Mouse (Mus musculus) urinary bladder, postnatal 4 days (tissue): ENCODE results near the gene Atp11a.

ENCODE experiments used
- DNase-seq, 2 experiments: peaks; one replicate each; pipeline ENCODE4 v3.0.0; 2021 to 2022; ENCODE audit warnings: low spot score in 2 of 2

Atp11a gene

GRCm38 (mm10) chr8:12873357-12874046, 116.7 kb downstream of the Atp11a start, which contains the start of gene Mcf2l:
Mcf2l (plus strand) TSS chr8:12873806.
- no peak for DNase-seq

DNA sequence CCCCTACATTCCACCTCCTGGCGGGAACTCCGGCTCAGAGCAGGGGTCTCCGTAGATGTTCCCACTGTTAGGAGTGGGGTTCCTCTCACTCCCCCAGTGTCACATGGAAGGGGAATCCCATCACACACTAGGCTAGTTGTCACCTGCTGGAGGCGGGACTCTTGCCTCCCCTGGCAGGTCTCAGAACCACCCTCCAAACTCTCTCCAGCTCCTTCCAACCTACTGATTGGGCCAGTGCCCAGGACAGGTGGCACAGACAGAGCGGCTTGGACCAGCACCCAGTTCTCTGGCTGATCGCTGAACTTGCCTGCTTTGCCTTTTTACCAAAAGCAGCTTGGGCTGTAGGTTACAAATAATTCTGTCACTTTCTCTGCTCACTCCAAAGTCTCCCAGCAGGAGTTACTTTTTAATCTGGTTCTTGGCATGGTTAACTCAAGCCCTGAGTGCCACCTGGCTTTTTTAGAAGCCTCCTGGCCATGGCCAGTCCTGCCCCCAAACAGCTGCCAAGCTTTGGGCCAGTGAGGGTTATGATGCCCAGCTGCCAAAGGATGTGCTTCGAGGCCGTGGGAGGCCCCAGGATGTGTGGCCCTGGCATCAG, 117.5 kb downstream of the Atp11a start:
- no peak for DNase-seq

- DNase-seq = no peak
These were observed 118.2 kb downstream of the Atp11a start for GRCm38 (mm10) chr8:12874971-12875370.

GRCm38 (mm10) chr8:12877126-12877525, 120.3 kb downstream of the Atp11a start:
- no peak for DNase-seq

DNA sequence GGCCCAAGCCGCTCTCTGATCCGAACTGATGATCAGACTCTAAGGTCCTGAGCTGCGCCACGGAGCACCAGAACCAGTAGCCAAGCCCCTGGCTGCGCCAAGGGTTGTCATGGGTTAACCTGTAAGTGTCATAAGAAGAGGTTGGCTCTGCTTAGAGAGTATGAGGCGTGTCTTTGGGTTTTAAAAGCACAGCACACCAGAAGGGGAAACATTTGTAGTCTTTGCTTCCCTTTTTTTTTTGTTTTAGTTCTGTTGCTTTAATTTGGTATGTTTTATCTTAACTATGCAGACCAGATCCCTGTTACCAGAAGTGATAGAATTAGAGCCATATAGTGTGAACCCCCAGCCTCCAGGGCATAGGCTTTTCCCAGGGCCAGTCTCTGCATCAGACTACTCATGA, 123.3 kb downstream of the Atp11a start:
- no peak for DNase-seq

DNA sequence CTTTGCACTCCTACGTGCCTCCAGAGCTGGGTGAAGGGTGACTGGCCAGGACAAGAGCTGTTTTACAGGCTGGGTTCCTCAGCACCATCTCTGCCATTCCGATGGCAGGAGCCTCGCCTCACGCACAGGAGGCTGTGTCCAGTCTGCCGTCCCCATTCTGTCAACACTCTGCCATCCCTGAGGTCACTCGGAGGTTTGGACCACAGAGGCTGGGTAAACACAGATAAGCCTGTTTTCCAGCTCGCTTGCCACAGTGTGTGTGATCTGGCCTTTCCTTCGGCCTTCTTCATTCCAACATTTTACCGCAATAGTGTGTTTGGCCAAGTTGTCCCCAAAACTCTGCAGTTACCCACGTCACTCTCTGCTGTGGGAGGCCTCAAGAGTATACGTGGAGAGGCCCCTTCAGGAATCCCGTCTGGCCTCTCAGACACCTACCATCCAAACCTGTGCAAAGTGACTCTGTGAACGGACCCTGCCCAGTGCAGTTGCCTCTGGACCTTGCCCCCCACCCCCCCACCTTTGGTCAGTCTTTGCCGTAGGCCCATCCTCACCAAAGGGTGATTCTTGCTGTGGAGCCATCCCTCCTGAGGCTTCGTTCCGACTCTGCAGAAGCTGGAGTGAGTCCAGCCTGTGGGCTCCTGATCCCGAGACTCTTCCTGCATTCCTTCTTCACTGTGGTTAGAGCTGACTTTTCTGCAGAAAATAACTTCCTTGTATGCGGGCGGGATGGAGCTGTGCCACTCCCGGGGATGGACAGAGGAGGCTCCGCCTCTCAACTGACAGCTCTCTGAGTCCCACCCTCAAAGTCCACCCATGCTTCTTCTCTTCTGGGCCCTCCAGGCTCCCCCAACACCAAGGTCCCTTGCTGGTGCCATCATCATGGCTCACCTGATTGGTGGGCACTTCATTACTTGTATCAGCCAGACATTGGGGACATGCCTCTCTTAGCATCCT, 126.5 kb downstream of the Atp11a start:
- DNase-seq = no peak

DNA sequence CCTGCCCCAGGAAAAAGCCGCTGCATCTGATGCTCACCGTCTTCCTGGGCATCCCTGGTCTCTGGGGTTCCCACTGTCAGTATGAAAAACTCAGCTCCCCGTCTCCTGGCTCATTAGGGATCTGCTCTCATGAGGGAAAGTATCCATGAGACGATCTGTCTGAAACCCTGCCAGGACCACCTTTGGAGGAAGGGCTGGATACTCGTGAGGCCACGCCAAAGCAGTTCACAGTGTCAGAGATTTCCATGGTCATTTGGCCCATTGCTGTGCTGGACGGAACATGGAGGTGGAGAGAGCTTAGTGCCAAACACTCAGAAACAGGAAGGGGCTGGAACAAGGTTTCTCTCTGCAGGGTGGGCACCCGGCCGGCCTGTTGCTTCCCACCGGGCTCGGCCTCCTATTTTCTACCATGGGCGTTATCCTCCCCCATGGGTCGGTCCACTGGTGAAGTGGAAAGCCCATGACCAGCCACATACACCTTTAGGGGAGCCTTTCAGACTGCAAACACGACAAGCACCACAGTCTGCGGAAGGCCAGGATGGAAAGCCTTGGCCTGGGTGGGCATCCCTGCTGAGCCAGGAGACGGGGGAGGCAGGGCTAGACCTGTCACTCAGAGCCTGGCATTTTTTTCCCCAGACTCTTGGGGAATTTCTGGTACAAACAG, 131.1 kb downstream of the Atp11a start:
- no peak for DNase-seq

- no peak for DNase-seq
These were observed 132.3 kb downstream of the Atp11a start for GRCm38 (mm10) chr8:12889046-12889598.

DNA sequence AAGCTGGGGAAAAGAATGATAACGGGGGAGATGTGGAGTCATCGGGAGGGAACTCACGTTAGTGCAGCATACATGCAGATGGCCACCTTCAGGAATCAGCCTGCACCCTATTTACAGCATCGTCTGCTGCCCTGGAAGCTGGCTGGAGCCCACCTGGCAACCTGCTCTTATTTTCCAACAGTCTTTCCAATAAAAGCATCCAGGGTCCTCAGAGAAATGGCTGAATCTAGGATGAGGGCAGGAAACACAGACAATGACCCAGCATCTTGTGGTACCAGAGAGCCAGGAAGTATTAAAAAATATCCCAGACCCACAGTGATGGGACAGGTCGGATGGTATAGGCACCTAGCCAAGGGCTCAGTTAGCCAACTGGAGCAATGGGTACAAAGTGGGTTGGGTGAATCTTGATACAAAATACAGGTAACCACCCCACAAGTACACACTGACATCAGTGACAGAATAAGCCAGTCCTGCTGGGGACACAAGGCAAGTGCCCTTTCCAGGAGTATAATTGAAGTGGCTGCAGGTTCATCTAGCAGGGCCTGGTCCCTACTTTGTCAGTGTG, 136.2 kb downstream of the Atp11a start:
- DNase-seq = no peak

DNA sequence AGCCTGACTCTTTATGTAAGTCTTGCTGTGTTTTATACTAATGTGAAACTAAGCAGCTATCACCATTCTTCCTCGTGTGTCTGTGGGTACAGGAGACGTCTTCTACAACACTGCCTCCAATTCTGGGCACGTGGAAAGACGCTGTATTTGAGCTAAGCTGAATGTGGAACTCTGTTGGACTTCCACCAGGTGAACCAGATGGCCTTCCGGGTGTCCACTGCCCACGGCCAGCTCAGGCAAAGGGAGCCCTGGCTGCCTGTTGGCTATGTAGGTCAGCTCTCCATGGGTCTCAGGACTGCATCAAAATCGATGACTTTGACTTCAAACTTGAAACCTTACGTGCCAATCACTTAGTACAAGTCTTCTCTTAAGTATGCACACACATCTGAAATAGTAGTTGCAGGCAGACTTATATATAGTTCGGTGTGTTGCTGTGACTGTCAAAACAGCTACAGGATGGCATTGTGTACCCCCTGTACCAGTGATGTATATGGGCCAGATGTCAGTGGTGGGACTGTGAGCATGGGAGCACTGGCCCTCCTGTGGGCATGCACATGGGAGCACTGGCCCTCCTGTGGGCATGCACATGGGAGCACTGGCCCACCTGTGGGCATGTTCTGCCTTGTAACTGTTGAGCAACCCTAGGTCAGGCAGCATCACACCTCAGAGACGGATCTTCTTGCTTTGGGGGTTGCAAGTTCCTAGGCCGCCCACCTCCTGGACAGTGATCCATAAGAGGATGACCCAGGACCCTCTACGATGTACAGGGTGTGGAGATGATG, 137.2 kb downstream of the Atp11a start:
- DNase-seq = no peak

DNA sequence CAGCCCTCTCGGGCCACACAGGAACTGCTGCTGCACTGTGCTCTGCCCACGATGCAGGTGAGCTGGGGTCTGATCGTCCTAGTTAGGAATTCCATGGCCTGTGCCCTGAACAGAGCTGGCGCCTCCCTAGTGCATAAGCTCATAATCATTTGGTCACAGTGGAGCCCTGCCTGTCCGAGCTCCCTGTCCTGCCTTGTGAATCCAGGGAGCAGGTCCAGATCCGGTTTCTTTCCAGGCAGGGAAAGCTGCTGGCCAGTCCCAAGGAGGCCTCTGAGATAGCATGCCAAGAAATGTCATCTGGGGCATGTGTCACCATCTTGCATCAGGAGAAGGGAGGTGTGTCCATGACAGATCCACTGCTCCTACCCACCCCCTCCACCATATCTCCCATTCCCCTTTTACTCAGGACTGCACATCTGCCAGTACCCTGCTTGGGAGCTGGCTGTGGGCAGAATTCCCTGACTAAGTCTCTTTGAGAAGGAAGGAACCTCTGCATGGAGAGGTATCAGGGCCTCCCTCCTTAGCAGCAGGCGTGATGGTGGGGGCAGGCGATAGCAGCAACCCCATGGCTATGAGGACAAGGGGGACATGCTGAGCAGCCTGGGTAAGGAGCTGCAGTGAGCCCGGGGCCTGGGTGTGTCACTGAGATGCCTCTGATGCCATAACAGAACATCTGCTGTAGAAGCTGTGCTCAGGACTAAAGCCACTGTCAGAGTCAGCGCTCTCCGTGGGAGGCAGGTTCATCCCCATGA, 138.1 kb downstream of the Atp11a start:
- no peak for DNase-seq

DNA sequence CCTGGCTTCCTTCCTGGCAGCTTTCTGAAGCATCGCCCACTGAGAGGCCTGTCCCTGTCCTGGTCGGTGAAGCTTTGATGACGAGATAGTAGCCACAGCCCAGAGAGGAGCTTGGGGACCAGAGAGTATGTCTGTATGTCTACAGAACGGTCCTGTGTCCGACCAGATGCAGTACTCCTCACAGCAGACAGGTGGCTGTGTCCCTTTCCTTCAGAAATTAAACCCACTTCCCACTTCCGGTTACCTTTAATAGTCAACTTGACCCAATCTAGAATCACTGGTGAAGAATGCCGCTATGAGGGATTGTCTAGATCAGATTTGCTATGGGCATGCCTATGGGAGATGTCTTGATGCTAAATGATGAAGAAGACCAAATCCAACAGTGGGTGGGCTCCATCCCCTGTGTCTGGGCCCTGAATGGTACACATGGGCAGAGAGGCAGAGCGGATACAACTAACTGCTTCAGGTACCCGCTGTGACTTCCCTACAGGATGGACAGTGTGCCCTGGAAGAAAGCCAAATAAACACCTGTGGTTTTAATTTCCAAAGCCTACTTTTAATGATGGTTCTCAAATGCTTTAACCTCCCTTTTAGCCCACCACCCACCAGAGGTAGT, 138.8 kb downstream of the Atp11a start:
- DNase-seq = no peak

GRCm38 (mm10) chr8:12896494-12897373, 139.9 kb downstream of the Atp11a start:
- peak in 1 of 2 experiments; percentile 34 for DNase-seq

DNA sequence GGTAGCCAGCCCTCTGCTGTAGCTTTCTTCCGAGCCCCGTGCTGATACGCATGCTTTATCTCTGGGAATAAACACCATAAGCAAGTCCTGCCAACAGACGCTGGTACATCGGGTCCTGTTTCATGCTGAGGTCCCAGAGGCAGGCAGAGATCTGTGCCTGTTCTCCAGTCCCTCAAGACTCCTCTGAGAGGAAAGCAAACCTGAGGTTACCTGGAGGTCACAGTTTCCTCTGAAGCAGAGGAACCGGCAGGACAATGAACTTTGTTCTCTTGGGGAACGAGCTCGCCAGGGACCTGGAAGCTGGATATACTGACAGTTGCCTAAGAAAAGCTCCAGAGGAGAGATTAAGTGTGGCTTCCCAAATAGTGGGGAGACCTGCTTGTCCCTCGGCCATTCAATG, 141.0 kb downstream of the Atp11a start:
- DNase-seq = no peak

DNA sequence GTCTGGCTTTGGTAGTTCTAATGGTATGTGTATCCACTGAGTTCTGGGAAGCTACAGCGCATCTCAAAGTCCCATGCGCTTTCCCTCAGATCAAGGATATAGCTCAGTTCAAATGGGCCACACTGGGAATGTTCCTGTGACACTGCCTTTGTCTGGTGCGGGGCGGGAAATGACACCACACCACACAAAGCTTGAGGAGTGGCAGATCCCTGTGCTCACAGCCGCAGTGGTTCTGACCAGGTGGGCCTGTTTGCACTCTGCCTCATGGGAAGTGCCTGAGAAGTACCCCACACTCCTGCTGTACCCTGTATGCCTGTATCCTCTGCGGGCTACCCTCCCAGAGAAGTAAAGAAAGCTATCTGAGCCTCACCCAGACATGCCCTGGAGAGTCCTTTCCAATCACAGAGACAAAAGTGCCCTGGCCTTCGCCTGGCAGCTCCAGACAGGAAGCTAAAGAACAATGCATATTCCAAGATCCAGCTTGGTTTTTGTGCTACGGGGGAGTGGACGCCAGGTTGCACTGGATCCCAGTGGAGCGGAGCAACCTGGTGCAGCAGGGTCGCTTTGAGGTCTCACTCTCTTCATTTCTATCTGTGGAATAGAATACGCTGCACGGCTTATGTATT, 147.1 kb downstream of the Atp11a start:
- DNase-seq = no peak

DNA sequence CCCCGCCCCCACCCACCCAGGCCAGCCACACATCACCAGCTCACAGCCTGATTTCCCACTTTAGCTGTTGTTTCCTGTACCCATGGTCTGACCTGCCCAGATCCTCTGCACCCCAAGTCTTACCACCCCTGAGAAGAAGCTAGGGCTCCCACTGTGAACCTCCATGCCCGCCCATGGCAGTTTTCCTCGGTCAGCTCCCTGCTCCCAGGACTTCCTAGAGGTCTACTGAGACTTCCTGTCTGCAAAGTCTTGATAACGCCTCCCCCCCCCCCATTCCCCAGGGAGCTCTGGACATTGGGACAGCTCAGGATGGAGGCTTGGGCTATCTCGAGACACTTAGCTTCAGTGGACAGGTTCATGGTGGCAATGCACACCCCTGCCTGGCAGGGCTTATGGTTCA, 148.3 kb downstream of the Atp11a start:
- no peak for DNase-seq

- no peak for DNase-seq
These were observed 148.9 kb downstream of the Atp11a start for GRCm38 (mm10) chr8:12905599-12906321.
